Mouse (Mus musculus): ENCODE data around the gene Lrmp. TPM values are rescaled to one million over a fixed set of nuclear protein-coding genes. Genes with fewer than 3 reads are reported as not detected.
"Not testable (repeated sequence)": the region's sequence is repeated elsewhere in the genome, so short reads cannot be mapped to it uniquely, and the experiment has no call there.

Gene Lrmp
- total RNA-seq (2021) = 1 to 10 TPM; 3.5 to 4.5 TPM
- long read RNA-seq, partial matches to known transcripts = 0 of 2 reads
- long read RNA-seq, other reads (novel, unspliced or antisense) = 1 of 2 reads

DNA sequence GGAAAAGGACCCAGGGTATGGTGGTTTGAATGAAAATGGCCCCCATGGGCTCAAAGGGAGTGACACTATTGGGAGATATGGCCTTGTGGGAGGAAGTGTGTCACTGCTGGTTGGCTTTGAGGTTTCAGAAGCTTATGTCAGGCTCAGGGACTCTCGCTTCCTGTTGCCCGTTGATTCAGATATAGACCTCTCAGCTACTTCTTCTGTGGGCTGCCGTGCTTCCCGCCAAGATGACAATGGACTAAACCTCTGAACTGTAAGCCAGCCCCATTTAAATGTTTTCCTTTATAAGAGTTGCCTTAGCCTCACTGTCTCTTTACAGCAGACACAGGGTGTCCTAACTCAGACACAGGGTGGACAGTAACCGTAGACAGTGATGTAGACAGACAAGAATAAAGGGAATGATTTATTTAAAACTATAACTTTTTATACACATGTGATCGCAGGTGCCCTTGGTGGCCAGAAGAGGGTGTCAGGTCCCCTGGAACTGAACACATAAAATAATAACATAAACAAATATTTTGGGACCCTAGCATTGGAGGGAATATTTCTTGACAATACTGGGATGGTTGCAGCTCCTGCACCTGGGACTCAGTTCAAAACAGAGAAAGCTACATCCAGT, at the start of gene Lrmp:
Gene Lrmp, plus strand, starts transcription at position 178 of the 622 bp plus-strand sequence.
- no peak for DNase-seq (ENCODE audit: low spot score in 2 of 2)

GRCm38 (mm10) chr6:145066416-145066815, 49.0 kb upstream of the Lrmp start:
- DNase-seq (ENCODE audit: low spot score in 2 of 2) = no peak

GRCm38 (mm10) chr6:145067679-145068078, 47.8 kb upstream of the Lrmp start:
- no peak for DNase-seq (ENCODE audit: low spot score in 2 of 2)

GRCm38 (mm10) chr6:145069397-145069796, 46.1 kb upstream of the Lrmp start:
- DNase-seq (ENCODE audit: low spot score in 2 of 2) = no peak

DNA sequence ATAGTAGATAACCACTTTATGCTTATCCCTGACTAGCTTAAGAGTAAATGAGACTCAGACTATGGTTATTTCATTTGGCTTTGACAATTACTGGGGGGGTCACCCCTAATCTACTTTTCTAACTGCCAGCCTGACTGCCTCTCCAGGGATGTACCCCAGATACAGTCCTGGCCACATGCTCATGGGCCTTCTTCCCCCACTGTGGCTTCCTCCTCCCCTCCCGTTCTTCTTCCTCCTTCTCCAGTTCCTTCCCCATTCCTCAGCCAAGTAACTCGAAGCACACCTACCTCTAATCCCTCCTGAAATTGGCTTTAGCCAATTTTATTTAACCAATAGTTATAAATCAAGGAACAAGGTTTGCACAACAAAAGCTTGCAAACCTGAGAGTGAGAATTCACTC, 45.5 kb upstream of the Lrmp start:
- no peak for DNase-seq (ENCODE audit: low spot score in 2 of 2)

- no peak for DNase-seq (ENCODE audit: low spot score in 2 of 2)
These were observed 41.0 kb upstream of the Lrmp start for GRCm38 (mm10) chr6:145074461-145074860.

DNA sequence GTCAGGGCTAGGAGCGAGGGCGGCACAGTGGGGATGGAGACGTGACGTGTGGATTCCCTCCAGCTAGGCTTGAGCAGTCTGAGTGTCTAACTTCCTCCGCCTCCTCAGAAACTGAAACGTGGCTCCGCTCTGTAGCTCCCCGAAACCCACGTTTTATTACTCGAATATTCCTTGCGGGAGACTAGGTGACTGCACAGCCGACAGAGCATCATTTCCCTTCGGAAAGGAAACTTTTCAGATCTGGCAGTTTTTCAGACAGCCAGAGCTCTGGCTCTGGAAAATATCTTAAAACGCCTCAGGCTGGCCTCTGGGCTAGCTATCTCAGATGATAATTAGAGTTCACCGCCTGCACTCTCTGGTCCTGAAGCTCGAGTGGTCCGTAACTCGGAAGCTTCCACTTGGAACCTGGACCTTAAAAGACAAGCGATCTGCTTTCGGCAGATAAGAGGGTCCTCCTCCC, 40.3 kb upstream of the Lrmp start:
- peak; percentile 11 to 55 for DNase-seq (ENCODE audit: low spot score in 2 of 2)

- DNase-seq (ENCODE audit: low spot score in 2 of 2) = peak in 1 of 2 experiments; percentile 8
These were observed 39.8 kb upstream of the Lrmp start, which contains the start of gene Bcat1 for GRCm38 (mm10) chr6:145075548-145076224. Gene Bcat1, minus strand, starts transcription at chr6:145076184.

- no peak for DNase-seq (ENCODE audit: low spot score in 2 of 2)
These were observed 39.2 kb upstream of the Lrmp start for GRCm38 (mm10) chr6:145076286-145076685.

DNA sequence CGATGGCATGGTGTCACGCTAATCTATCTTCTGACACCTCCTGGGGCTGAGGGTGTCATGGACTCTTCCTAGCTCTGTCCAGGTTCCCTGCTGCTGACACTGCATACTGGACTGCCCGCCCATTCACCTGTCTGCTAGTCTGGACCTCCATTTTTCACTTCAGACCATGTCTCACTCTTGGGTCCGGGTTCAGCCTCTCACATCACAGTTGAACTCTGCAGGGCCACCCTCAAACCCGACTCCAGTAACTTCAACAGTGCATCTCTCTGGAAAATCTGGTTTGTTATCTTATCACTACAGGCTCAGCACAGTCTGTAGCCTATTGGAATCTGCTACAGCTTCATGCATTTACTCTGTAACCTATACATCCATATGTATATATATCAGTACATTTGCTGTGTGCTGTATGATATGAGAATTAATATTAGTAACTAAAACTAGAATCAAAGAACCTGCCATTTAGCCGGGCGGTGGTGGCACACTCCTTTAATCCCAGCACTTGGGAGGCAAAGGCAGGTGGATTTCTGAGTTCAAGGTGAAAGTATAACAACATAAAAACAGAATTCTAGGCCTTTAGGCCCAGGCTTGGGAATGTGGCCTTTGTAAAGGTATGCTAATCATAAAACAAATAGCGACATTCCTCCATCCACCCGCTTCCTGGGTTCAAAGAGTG, 36.2 kb upstream of the Lrmp start:
- DNase-seq (ENCODE audit: low spot score in 2 of 2) = no peak

DNA sequence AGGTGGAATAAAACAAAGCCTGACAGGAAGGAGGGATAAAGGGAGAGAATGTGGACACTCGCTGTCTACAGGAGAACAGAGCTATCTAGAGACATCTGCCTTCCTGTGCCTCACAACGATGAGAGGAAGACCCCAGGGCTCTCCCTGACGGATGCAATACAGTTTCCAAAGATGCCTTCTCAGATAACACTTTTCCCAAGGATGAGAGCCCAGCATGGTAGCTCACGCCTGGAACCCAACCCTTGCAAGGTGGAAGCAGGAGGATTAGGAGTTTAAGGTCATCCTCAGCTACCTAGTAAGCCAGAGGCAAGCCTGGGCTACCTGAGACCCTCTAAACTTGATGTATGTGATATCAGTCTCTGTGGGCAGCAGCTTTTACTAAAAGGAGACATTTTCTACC, 33.7 kb upstream of the Lrmp start:
- no peak for DNase-seq (ENCODE audit: low spot score in 2 of 2)

DNA sequence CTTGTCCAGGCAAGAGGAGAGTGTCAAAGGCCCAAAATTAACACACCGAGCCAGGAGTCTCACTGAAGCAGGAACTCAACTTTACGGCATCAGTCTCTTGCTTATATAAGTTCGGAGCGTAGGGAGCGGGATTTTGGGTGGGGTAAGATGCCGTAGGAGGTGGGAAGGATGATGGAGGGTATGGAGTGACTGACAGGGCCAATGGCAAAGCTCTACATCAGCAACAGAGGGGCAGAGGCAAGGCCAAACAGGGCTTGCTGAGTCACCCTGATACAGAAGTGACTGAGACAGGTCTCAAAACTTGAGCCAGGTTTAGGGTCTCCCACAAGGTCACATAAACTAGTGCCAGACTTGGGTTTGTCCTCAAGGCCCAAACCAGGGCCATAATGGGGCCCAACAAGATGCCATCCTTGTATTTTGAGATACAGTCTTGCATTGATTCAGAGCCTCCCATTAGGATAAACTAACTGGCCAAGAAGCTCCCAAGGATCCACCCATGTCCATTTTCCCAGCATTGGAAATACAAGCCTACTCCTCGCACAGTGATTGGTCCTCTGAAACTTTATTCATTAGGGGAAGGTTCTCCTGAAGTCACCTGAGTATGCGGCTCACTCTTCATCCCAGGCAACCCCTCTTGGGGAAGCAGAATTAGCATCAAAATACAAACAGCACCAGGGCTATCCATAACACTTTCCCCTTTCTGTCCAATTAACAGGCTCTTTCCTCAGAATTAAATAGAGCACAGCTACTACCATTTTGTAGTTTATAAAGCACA, 30.9 kb upstream of the Lrmp start:
- DNase-seq (ENCODE audit: low spot score in 2 of 2) = no peak

- DNase-seq (ENCODE audit: low spot score in 2 of 2) = peak in 1 of 2 experiments; percentile 12
These were observed 26.9 kb upstream of the Lrmp start for GRCm38 (mm10) chr6:145088451-145089113.

DNA sequence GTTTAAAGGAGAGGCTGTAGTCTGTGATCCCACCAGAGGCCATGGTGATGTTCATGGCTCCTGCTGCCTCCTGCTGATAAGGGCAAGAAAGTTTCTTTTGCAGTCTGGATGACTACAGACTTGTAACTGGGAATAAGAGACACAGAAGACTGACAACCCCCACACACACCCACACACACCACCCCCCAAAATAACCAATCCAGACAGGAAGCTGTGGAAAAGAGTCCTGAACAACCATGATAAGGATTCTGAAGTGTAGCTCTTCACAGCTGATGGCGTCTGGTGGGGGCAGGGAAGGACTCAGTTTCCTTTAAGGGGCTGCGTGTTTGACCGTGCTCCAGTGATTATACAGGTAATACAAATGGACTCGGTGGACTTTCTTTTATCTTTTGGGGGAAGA, 26.1 kb upstream of the Lrmp start:
- no peak for DNase-seq (ENCODE audit: low spot score in 2 of 2)

GRCm38 (mm10) chr6:145090201-145090863, 25.1 kb upstream of the Lrmp start:
- no peak for DNase-seq (ENCODE audit: low spot score in 2 of 2)

- DNase-seq (ENCODE audit: low spot score in 2 of 2) = no peak
These were observed 24.5 kb upstream of the Lrmp start for GRCm38 (mm10) chr6:145090928-145091327.

DNA sequence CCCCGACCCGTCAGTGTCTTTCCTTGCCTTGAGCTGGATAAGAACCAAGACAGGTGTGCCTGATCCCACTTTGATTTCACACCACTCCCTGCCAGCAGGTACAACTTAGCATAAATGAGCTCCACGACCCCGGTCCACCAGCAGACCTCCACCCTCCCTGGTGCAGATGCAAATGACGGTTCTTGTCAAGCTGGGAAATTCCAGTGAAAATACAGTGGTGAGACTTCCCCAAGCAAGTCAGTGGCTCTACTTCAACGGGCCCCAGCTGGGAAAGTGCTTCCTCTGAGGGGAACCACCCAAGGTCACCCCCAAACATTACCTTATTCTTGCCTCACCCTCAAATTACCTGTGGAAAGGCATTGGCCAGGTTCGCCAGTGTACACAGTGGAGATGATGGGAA, 23.5 kb upstream of the Lrmp start:
- no peak for DNase-seq (ENCODE audit: low spot score in 2 of 2)

DNA sequence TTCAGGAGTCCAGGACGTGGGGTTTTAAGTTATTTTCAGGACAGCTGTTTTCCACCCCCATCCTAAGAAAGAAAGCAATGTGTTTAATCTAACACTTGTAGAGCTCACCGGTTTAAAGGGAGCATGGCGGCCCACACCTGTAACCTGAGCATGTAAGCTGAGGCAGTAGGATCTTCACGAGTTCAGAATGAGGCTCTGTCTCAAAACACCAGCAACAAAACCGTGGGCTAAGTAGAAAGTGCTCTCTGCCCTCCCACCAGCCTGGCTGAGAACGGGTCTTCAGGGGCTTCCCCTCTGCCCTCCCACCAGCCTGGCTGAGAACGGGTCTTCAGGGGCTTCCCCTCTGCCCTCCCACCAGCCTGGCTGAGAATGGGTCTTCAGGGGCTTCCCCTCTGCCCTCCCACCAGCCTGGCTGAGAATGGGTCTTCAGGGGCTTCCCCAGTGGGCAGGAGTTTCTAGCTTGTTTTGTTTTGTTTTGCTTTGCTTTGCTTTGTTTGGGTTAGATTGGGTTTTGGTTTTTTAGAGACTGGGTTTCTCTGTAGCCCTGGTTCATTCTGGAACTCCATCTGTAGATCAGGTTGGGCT, 22.3 kb upstream of the Lrmp start:
- not testable (repeated sequence) for DNase-seq (ENCODE audit: low spot score in 2 of 2)

GRCm38 (mm10) chr6:145094431-145094830, 21.0 kb upstream of the Lrmp start:
- DNase-seq (ENCODE audit: low spot score in 2 of 2) = no peak

- no peak for DNase-seq (ENCODE audit: low spot score in 2 of 2)
These were observed 14.5 kb upstream of the Lrmp start for GRCm38 (mm10) chr6:145100923-145101322.

Data from layer of hippocampus, adult 18-20 months (tissue).